Mouse (Mus musculus): ENCODE results near the gene Vmn2r99.

The Vmn2r99 gene

GRCm38 (mm10) chr17:19361649-19362048 lies at the start of gene Vmn2r99:
Gene Vmn2r99 (plus strand): TSS chr17:19361949.
- no peak for DNase-seq

GRCm38 (mm10) chr17:19437623-19438022 lies 75.9 kb downstream of the Vmn2r99 start:
- no peak for DNase-seq

GRCm38 (mm10) chr17:19444932-19445331 lies 83.2 kb downstream of the Vmn2r99 start:
- no peak for DNase-seq
